Mouse (Mus musculus) intestine, embryonic 14.5 days (tissue): Measurements from ENCODE around the gene Hba-x. TPM values are rescaled to one million over a fixed set of nuclear protein-coding genes. Genes with fewer than 3 reads are reported as not detected.
"Not testable (repeated sequence)": the region's sequence is repeated elsewhere in the genome, so short reads cannot be mapped to it uniquely, and the experiment has no call there.

Source experiments
- ATAC-seq: fragments of 200-750 bp; cut with Nextera tagmentation; replicated peaks from 2 replicates; pipeline ENCODE4 v1.8.0; 2017; ENCODE audit warnings: low read depth, moderate number of reproducible peaks, moderate TSS enrichment, moderate library complexity; ENCODE audit not compliant: low FRiP score, low TSS enrichment
- DNase-seq: peaks from one replicate; pipeline ENCODE4 v3.0.0-alpha.2; 2018; ENCODE audit warnings: low spot score
- H3K27ac ChIP-seq: fragments of 300-500 bp; sonication (generic); 2 replicates; pipeline ENCODE4 v1.5.1; 2014; ENCODE audit warnings: low read depth, mild to moderate bottlenecking, control low read depth
- H3K27me3 ChIP-seq: fragments of 300-500 bp; sonication (generic); replicated peaks from 2 replicates; pipeline ENCODE4 v1.6.1; 2014; ENCODE audit warnings: low read length, control low read depth; ENCODE audit not compliant: control insufficient read depth, insufficient read depth
- H3K36me3 ChIP-seq: fragments of 300-500 bp; sonication (generic); 2 replicates; pipeline ENCODE4 v1.6.1; 2014; ENCODE audit warnings: low read length, control low read depth; ENCODE audit not compliant: control insufficient read depth, insufficient read depth
- H3K4me1 ChIP-seq: fragments of 300-500 bp; sonication (generic); replicated peaks from 2 replicates; pipeline ENCODE4 v1.6.1; 2014; ENCODE audit warnings: low read length, control low read depth, mixed read lengths; ENCODE audit not compliant: control insufficient read depth, insufficient read depth
- H3K4me2 ChIP-seq: fragments of 300-500 bp; sonication (generic); 2 replicates; pipeline ENCODE4 v1.6.1; 2014; ENCODE audit warnings: low read length
- H3K4me3 ChIP-seq: fragments of 300-500 bp; sonication (generic); 2 replicates; pipeline ENCODE4 v1.5.1; 2014; ENCODE audit warnings: low read depth, low read length, control low read depth, mixed read lengths
- H3K9ac ChIP-seq: fragments of 300-500 bp; sonication (generic); 2 replicates; pipeline ENCODE4 v1.6.1; 2014; ENCODE audit warnings: mild to moderate bottlenecking, low read length
- H3K9me3 ChIP-seq: fragments of 300-500 bp; sonication (generic); 2 replicates; pipeline ENCODE4 v1.6.1; 2016; ENCODE audit warnings: low read length, control low read depth; ENCODE audit not compliant: control insufficient read depth
- WGBS: fragments of 180-500 bp; shearing (Covaris S2); extraction: QIAGEN DNeasy Blood & Tissue Kit; methylation state at CpG from one replicate; pipeline ENCODE4 v1.1.7; 2014; 5-methylcytosine and 5-hydroxymethylcytosine counted together
- polyA plus RNA-seq: library from polyadenylated mRNA; unstranded; fragments of >200 nt; fragmentation: Nextera tagmentation; extraction: Ambion mirVana; gene quantifications from 2 replicates; pipeline ENCODE4 v1.2.1, GENCODE M21; 2014

The Hba-x gene
- polyA plus RNA-seq, 1 experiment from 2014 or later: 121 TPM

DNA sequence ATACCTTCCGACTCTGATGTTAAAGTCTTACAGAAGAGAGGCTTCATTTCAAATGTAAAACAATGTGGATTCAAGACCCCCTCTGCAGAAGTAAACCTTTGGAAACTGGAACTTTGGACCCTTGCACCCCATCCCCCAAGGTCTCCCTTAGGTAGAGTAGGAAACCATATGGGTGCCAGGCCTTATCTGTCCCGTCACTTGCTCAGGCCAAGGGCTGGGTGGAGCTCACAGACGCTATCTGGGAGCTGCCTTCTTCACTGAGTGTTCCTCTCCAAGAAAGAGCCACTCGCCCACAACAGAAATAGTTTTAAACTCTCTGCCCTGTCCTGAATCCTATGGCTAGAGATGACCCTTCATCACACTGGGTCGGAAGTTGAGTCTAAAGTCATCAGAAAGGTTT is 7.2 kb upstream of the Hba-x start:
- H3K4me2 ChIP-seq: no peak overlapping the region
- H3K27ac ChIP-seq: no peak overlapping the region
- 85% methylated on average over 5 of the region's 5 CpGs for WGBS
- no peak overlapping the region for H3K4me3 ChIP-seq
- no peak for DNase-seq
- H3K4me1 ChIP-seq: 0 out of 2 replicates have a peak, but pooled peaks cover 8% of the 10 kb centered on the region
- no peak overlapping the region for H3K9ac ChIP-seq
- ATAC-seq: no peak
- peaks cover 5% of the 10 kb centered on the region; the same call in 1 of the 2 replicates for H3K27me3 ChIP-seq
- H3K36me3 ChIP-seq: no peaks in the 10 kb centered on the region
- H3K9me3 ChIP-seq: no peaks in the 10 kb centered on the region

DNA sequence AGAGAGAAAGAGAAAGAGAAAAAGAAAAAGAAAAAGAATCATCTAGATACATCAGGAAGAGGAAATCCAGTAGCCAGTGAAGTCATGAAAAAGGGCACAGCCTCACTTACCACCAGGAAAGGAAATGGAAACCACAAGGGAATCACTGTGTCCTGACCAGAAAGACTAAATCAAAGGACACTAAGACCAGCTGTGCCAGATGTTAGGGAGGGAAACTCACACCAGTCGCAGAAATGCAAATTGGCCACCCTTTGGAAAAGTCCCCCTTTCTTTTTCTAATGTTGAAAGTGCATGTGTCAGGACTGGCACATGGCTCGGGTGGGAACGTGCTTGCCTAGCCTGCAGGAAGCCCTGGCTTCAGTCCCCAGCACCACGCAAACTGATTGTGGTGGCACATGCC is 5.0 kb upstream of the Hba-x start:
- Histone ChIP-seq H3K4me2 (no peak overlapping the region), H3K4me3 (no peak overlapping the region), H3K9ac (no peak overlapping the region), H3K36me3 (no peaks in the 10 kb centered on the region), H3K27me3 (peaks cover 5% of the 10 kb centered on the region; the same call in 1 of the 2 replicates), H3K4me1 (0 out of 2 replicates have a peak, but pooled peaks cover 8% of the 10 kb centered on the region), H3K9me3 (no peaks in the 10 kb centered on the region), H3K27ac (no peak overlapping the region)
- ATAC-seq (no peak), DNase-seq (no peak)
- WGBS: 53% methylated on average over 4 of the region's 4 CpGs

DNA sequence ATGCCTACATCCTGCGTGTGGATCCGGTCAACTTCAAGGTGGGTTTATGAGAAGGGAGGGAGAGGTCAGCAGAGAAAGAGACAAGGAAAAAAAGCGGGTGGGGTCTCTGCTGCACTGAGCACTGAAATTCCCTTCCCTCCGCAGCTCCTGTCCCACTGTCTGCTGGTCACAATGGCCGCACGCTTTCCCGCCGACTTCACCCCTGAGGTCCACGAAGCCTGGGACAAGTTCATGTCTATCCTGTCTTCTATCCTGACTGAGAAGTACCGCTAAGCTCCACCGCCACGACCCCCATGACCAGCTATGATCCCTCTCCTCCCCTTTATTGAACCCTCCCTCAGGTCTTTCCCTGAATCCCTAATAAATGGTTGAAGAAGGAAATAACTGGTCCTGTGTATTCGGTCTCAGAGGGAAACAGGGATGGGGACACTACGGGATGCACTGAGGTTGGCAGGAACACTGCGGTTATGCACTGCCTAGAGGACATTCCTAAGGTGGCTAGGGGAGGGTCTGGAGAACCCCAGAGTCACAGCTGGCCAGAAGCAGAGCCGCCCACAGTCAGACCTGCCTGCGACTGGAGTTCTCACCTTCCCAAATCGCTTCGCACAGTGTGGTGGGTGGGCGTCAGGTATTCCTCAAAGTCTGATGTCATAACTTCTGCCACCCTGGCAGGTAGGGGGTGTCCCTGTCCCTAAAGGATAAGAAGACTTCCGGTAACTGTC is 1.7 kb downstream of the Hba-x start:
- DNase-seq: no peak
- 66% methylated on average over 21 of the region's 21 CpGs for WGBS
- Histone ChIP-seq H3K4me3 (no peak overlapping the region), H3K36me3 (no peaks in the 10 kb centered on the region), H3K27me3 (peaks cover 18% of the 10 kb centered on the region; the same call in 1 of the 2 replicates), H3K4me2 (no peak overlapping the region), H3K4me1 (no peaks in the 10 kb centered on the region), H3K9ac (no peak overlapping the region), H3K9me3 (no peaks in the 10 kb centered on the region), H3K27ac (no peak overlapping the region)
- ATAC-seq: no peak

DNA sequence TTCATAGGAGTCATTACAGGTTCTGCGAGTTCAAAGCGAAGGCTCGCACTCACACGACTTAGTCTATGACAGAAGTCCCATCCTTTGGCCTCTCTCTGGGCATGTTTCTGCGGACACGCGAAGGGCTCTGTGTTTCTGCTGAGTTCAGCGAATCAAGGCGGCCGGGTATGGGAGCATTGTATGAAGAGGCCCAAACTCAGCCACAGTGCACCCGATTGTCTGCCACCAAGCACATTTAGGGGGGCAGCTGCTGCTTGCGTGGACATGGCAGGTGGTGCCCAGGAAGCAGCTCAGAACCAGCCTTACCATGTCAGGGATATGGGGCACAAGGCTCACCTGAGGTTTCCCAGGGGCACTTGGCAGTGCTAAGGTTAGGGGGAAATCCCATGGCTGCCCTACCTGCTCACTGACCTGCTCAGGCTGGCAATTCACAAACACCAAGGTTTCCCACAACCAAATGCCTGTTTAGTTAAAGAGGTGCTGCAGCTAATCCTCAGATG is 2.3 kb downstream of the Hba-x start:
- WGBS: 77% methylated on average over 12 of the region's 12 CpGs
- H3K27me3 ChIP-seq: peaks cover 18% of the 10 kb centered on the region; the same call in 1 of the 2 replicates
- DNase-seq (no peak), ATAC-seq (no peak)
- no peaks in the 10 kb centered on the region for H3K4me1 ChIP-seq
- no peak overlapping the region for H3K9ac ChIP-seq
- no peaks in the 10 kb centered on the region for H3K9me3 ChIP-seq
- no peak overlapping the region for H3K4me3 ChIP-seq
- H3K4me2 ChIP-seq: no peak overlapping the region
- no peak overlapping the region for H3K27ac ChIP-seq
- H3K36me3 ChIP-seq: no peaks in the 10 kb centered on the region

DNA sequence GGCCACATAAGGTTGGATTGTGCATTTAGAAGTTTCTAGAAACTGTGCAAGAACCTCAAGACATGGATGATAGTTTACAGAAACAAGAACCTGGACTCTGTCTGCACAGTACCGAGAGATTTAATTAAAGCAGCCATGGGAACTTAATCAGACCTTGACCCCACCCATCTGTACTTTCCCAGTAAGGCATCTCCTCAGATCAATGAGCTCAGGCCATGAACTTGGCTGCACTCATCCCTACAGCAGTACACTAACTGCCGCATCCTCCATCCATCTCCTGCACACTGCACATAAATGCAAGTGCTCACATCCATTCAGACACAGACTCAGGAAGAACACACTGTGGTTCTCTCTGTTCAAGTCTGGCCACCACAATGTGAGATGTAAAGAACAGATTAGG is 4.4 kb downstream of the Hba-x start:
- WGBS: 71% methylated on average over 2 of the region's 2 CpGs
- Histone ChIP-seq H3K4me3 (no peak overlapping the region), H3K27ac (no peak overlapping the region), H3K9ac (no peak overlapping the region), H3K4me2 (no peak overlapping the region), H3K9me3 (no peaks in the 10 kb centered on the region), H3K27me3 (peaks cover 18% of the 10 kb centered on the region; the same call in 1 of the 2 replicates), H3K4me1 (no peaks in the 10 kb centered on the region), H3K36me3 (no peaks in the 10 kb centered on the region)
- DNase-seq (no peak), ATAC-seq (no peak)

DNA sequence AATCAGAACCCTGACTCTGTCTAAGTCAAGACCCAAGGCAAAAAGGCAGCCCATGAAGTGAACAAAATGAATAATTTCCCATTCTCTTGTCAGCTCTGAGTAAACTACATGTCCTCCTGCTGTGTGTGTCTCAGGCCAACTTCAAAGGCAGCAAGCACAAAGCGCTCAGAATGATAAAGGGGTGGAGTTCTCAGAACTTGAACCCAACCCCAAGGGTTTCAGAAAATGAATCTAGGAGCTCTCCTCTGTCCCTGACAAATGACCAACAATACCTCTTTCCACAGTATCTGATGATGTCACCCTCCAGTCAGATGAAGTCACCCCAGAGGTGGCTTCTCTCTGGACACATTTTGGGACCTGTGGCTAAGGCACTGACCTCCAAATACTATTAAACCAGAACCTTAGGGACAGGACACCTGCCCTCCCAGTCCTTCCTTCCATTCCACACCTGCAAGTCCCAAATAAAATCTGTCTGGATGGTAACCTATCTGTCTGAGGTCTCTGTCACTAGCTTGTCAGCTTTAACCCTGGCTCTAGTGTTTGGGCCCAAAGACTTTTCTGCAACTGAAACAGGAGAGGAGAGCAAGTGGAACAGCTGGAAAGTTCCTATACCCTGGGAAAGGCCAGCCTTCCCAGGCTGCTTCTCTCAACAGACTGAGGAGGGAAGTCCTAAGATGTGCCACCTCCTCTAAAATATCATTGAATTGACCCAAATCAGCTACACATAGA is 5.4 kb downstream of the Hba-x start:
- Histone ChIP-seq H3K27ac (no peak overlapping the region), H3K36me3 (no peaks in the 10 kb centered on the region), H3K4me2 (no peak overlapping the region), H3K9me3 (no peaks in the 10 kb centered on the region), H3K4me3 (no peak overlapping the region), H3K4me1 (no peaks in the 10 kb centered on the region), H3K27me3 (peaks cover 17% of the 10 kb centered on the region; the same call in 1 of the 2 replicates), H3K9ac (no peak overlapping the region)
- no peak for ATAC-seq
- DNase-seq: no peak
- WGBS: 72% methylated on average over 1 of the region's 1 CpGs

DNA sequence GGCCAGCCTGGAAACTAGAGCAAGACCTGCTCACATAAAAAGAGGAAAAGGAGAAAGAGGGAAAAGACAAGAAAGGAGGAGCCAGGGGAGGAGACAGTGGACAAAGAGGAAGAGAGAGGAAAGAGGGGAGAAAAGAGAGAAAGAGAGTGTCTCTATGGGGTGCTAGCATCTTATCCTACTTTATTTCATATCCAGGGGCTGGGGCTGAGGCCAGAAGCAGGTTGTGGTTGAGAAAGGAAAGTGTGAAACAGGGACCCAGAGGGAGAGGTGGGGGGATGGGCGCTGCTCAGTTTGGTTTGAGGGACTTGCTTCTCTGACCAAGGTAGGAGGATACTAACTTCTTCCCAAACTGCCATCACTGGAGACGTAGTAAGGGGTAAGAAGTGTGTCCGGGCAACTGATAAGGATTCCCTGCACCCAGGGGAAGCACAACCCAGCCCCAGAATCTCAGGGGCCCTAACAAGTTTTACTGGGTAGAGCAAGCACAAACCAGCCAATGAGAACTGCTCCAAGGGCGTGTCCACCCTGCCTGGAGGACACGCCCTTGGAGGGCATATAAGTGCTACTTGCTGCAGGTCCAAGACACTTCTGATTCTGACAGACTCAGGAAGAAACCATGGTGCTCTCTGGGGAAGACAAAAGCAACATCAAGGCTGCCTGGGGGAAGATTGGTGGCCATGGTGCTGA is 7.0 kb downstream of the Hba-x start, which contains the start of gene Hba-a1:
Gene Hba-a1, plus strand, starts transcription at position 421 of the 687 bp plus-strand sequence.
- H3K9ac ChIP-seq, H3K36me3 ChIP-seq, H3K27ac ChIP-seq, H3K4me2 ChIP-seq, H3K9me3 ChIP-seq, DNase-seq, H3K4me3 ChIP-seq, H3K4me1 ChIP-seq: not testable (repeated sequence)
- H3K27me3 ChIP-seq: peaks cover 13% of the 10 kb centered on the region; the same call in 1 of the 2 replicates
- ATAC-seq: 0 out of 2 replicates have a peak, but pooled peaks have one; percentile 54
- WGBS: 50% methylated on average over 1 of the region's 5 CpGs

DNA sequence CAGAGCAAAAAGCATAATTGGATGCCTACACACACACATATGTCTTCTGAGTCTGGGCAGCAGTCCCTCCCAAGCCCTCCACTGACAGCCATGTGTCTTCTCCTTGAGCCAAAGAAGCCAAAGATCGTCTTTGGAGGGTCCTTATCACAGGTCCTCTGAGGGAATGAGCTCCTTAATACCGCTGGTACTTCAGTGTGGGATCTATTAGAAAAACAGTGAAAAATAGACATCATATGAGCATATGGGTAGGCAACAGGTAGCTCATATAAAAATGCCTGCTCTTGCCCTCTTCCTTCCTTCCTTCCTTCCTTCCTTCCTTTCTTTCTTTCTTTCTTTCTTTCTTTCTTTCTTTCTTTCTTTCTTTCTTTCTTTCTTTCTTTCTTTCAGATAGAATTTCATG is 8.4 kb downstream of the Hba-x start:
- H3K4me1 ChIP-seq, ATAC-seq, H3K9ac ChIP-seq, H3K9me3 ChIP-seq, H3K4me3 ChIP-seq, H3K27me3 ChIP-seq, DNase-seq, H3K27ac ChIP-seq, H3K4me2 ChIP-seq, H3K36me3 ChIP-seq: not testable (repeated sequence)
- WGBS: 54% methylated on average over 2 of the region's 2 CpGs
